Comparison of ENCODE assay signal across 15 mouse cellular contexts in the genomic region with DNA sequence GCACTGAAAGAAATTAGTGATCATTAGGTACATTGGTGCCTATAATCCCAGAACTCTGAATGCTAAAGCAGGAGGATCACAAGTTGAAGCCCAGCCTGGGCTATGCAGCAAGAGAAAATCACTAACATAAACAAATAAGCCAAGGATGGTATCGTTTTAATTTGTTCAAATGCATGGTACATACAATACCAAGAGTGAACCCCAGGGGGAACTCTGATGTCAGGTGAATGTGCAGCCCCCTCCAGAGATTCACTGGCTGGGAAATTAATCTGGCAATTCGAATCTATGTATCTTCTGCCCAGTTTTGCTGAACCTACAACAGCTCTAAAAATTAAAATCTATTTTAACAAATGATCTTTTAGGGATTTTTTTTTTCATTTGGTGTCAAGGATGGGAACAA. TPM values are rescaled to one million over a fixed set of nuclear protein-coding genes. Genes with fewer than 3 reads are reported as not detected.
DNase-seq lines count a peak whose midpoint lies in the region; ATAC-seq and TF ChIP-seq lines count a peak whose summit lies in the region.
"Had no signal": no experiment of that assay in that cellular context is flagged by ENCODE, and none has a peak within 500 bp of the region (broad histone marks: within the 10 kb centered on the region; RNA-seq: fewer than 3 reads in every experiment).

No protein-coding gene starts in this region.

- no peak overlapping the region for H3K4me2 ChIP-seq in lung, embryonic 14.5 days
- H3K4me2 ChIP-seq: hindbrain, embryonic 13.5 days; liver, embryonic 12.5 days had no signal

- no peaks in the 10 kb centered on the region for H3K9me3 ChIP-seq in lung, embryonic 14.5 days (ENCODE audit: low read depth, low read length)
- H3K9me3 ChIP-seq: heart, embryonic 10.5 days; hindbrain, embryonic 13.5 days; liver, embryonic 12.5 days; megakaryocyte, embryonic 14.5 days had no signal

- no peaks in the 10 kb centered on the region for H3K27me3 ChIP-seq in cerebellum, adult 2 months (ENCODE audit: control insufficient read depth, insufficient read depth, low read length)
- no peaks in the 10 kb centered on the region for H3K27me3 ChIP-seq in lung, embryonic 14.5 days (ENCODE audit: insufficient read depth, low read length)
- no peaks in the 10 kb centered on the region for H3K27me3 ChIP-seq in Patski
- H3K27me3 ChIP-seq: hindbrain, embryonic 13.5 days; liver, embryonic 12.5 days had no signal

- no peaks in the 10 kb centered on the region for H3K36me3 ChIP-seq in lung, embryonic 14.5 days (ENCODE audit: insufficient read depth)
- H3K36me3 ChIP-seq: heart, embryonic 10.5 days; hindbrain, embryonic 13.5 days; liver, embryonic 12.5 days had no signal

- CTCF ChIA-PET in Patski (lab: Charles Lee): interaction anchor here (1.9 kb wide), 1 partner anchor 15 kb away, joined by 4 read pairs; no protein-coding TSS in a partner anchor

- DNase-seq in cerebellum, adult 2 months: no peak
- DNase-seq in lung, embryonic 14.5 days: peak; percentile 31
- no peak for DNase-seq in lung, postnatal 25 days (ENCODE audit: low spot score)
- DNase-seq in Patski (ENCODE audit: low read depth, low spot score): no peak
- peak; percentile 12 for DNase-seq in retina, embryonic 14.5 days (ENCODE audit: low spot score)
- no peak for DNase-seq in ovary, postnatal 36 days (ENCODE audit: low spot score)
- DNase-seq in right cerebral cortex, postnatal 10 days (ENCODE audit: low spot score in 2 of 2): no peak
- DNase-seq: adrenal gland, adult 8-10 months; right cerebral cortex, adult 18-20 months had no signal

- no peak overlapping the region for H3K27ac ChIP-seq in cerebellum, adult 2 months (ENCODE audit: insufficient read depth, low read length)
- H3K27ac ChIP-seq in lung, embryonic 14.5 days (ENCODE audit: low read depth): no peak overlapping the region
- H3K27ac ChIP-seq: heart, embryonic 10.5 days; hindbrain, embryonic 13.5 days; liver, embryonic 12.5 days had no signal

- ATAC-seq in cerebellum, adult (ENCODE audit: insufficient number of reproducible peaks, low FRiP score, low TSS enrichment): no peak
- ATAC-seq in lung, embryonic 14.5 days (ENCODE audit: insufficient read depth): no peak
- ATAC-seq in Patski: no peak
- ATAC-seq: liver, embryonic 12.5 days had no signal

- 27% methylated on average over 2 of the region's 2 CpGs for WGBS in cerebellum, adult 2 months
- 45% methylated on average over 2 of the region's 2 CpGs for WGBS in lung, embryonic 14.5 days

- TF ChIP-seq CTCF in cerebellum, adult 2 months (IDR thresholded peaks at IDR 0.05; ENCODE audit: borderline replicate concordance, insufficient read depth, low read depth, low read length): peak; percentile 14; the same call in 1 of the 2 replicates
- TF ChIP-seq CTCF in lung, embryonic 14.5 days (IDR thresholded peaks at IDR 0.05; ENCODE audit: low read depth): peak; percentile 35; the same call in 1 of the 2 replicates
- TF ChIP-seq CTCF in Patski (IDR thresholded peaks at IDR 0.05): peak; percentile 31

- no peaks in the 10 kb centered on the region for H3K4me1 ChIP-seq in cerebellum, adult 2 months (ENCODE audit: control insufficient read depth, insufficient read depth, low read length)
- H3K4me1 ChIP-seq in lung, embryonic 14.5 days (ENCODE audit: insufficient read depth): no peaks in the 10 kb centered on the region
- H3K4me1 ChIP-seq: heart, embryonic 10.5 days; hindbrain, embryonic 13.5 days; liver, embryonic 12.5 days had no signal

- POLR2A ChIA-PET in Patski (lab: Charles Lee): no interaction called here

- in situ Hi-C loops in Patski (cut with MboI; ENCODE audit: low pct_unique_long_range_greater_than_20kb): no loop called here

- no peak overlapping the region for H3K9ac ChIP-seq in lung, embryonic 14.5 days
- H3K9ac ChIP-seq: hindbrain, embryonic 13.5 days; liver, embryonic 12.5 days had no signal

- no peak for TF ChIP-seq POLR2A in cerebellum, adult 2 months (IDR thresholded peaks at IDR 0.05; ENCODE audit: borderline replicate concordance, insufficient read depth, low read length)

- H3K4me3 ChIP-seq in cerebellum, adult 2 months (replicated peaks; ENCODE audit: insufficient read depth, low read depth, low read length): no peak overlapping the region
- H3K4me3 ChIP-seq in lung, embryonic 14.5 days (ENCODE audit: low read depth, low read length): no peak overlapping the region
- H3K4me3 ChIP-seq: erythroblast, embryonic 14.5 days; heart, embryonic 10.5 days; hindbrain, embryonic 13.5 days; liver, embryonic 12.5 days; megakaryocyte, embryonic 14.5 days had no signal

RNA-seq across cellular contexts. Expression of gene Ankrd42, which starts 12.5 kb away (rescaled TPM):
- polyA plus RNA-seq in cerebellum, adult 2 months (2012; rRNA removed): 8.1 and 9.3 TPM in 2 replicates
- polyA plus RNA-seq in lung, embryonic 14.5 days (2014; fragmentation: Nextera tagmentation; extraction: Ambion mirVana): 5.6 and 6.2 TPM in 2 replicates
- 13.7 TPM for polyA plus RNA-seq in Patski (2021)

RNA-seq across cellular contexts. Expression of gene Pcf11, which starts 45.2 kb away (rescaled TPM):
- 34.9 and 37.7 TPM in 2 replicates for polyA plus RNA-seq in cerebellum, adult 2 months (2012; rRNA removed)
- 21.0 and 22.2 TPM in 2 replicates for polyA plus RNA-seq in lung, embryonic 14.5 days (2014; fragmentation: Nextera tagmentation; extraction: Ambion mirVana)
- polyA plus RNA-seq in Patski (2021): 26.3 TPM

Comparison
In these comparisons a context has a peak if more than half of its experiments do, and no peak if none do; other contexts are left out.
1. DNase-seq: peak in lung, embryonic 14.5 days (single experiment) and retina, embryonic 14.5 days (single experiment); none in cerebellum, adult 2 months (0 of 2), lung, postnatal 25 days (single experiment), Patski (single experiment), ovary, postnatal 36 days (single experiment) and right cerebral cortex, postnatal 10 days (0 of 2).
2. Peak in every context shown above with its lines, with median percentiles within 50 percentile points of each other: CTCF ChIP-seq.